ENCODE assay signal across 13 mouse cellular contexts in the genomic region with DNA sequence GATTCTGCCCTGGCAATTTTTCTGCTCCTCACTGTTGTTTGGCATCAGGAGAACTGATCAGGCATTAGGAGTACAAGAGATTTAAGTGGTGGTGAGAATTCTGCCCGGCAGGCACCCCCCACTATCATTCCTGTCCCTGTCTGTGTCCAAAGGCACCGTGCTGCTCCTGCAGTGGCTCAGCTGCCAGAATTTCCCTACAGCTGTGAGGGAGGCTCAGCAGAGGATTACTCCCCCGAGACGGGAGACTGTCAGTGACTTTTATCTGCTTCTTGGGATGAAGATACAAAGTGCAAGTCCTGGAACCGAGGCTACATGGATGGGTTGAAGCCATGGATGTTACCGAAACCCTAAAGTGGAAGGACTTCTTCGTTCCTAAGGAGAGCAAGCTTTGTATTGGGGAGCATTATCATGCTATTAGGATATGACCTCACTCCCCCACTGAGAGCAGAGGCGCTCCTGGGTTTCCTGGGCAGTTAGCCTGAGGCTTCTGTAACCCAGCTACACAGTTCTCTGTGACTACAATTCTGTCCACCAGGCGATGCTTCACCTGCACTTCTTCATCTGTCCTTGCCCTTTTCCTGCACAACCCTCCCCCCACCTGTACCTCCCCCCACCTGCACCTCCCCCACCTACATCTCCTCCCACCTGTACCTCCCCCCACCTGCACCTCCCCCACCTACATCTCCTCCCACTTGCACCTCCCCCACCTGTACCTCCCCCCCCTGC.
DNase-seq lines count a peak whose midpoint lies in the region; ATAC-seq lines count a peak whose summit lies in the region.
"Had no signal": no experiment of that assay in that cellular context is flagged by ENCODE, and none has a peak within 500 bp of the region (broad histone marks: within the 10 kb centered on the region; RNA-seq: fewer than 3 reads in every experiment).

No protein-coding gene starts in this region.

- H3K9ac ChIP-seq in hindbrain, embryonic 11.5 days (ENCODE audit: low read depth, low read length) = no peak overlapping the region
- H3K9ac ChIP-seq in forebrain, embryonic 14.5 days (ENCODE audit: low read length) = no peak overlapping the region
- H3K9ac ChIP-seq in midbrain, embryonic 16.5 days (ENCODE audit: low read depth, low read length) = no peak overlapping the region
- H3K9ac ChIP-seq in liver, embryonic 12.5 days = no peak overlapping the region
- H3K9ac ChIP-seq: liver, embryonic 15.5 days had no signal

- WGBS in hindbrain, embryonic 10.5 days = 3% methylated on average over 9 of the region's 9 CpGs
- WGBS in hindbrain, embryonic 11.5 days = 6% methylated on average over 9 of the region's 9 CpGs
- WGBS in forebrain, embryonic 14.5 days = 6% methylated on average over 9 of the region's 9 CpGs
- 1% methylated on average over 9 of the region's 9 CpGs for WGBS in midbrain, embryonic 16.5 days
- 9% methylated on average over 9 of the region's 9 CpGs for WGBS in liver, embryonic 12.5 days (ENCODE audit: insufficient replicate concordance)

- ATAC-seq in hindbrain, embryonic 11.5 days (ENCODE audit: low FRiP score) = no peak
- ATAC-seq in forebrain, embryonic 14.5 days = no peak
- ATAC-seq in midbrain, embryonic 16.5 days = no peak
- ATAC-seq in liver, embryonic 12.5 days = no peak
- ATAC-seq: intestine, embryonic 16.5 days had no signal

- H3K4me1 ChIP-seq in hindbrain, embryonic 10.5 days (replicated peaks) = peaks cover 38% of the 10 kb centered on the region
- H3K4me1 ChIP-seq in hindbrain, embryonic 11.5 days (replicated peaks; ENCODE audit: control insufficient read depth, insufficient read depth, low read length) = peaks cover 4% of the 10 kb centered on the region
- H3K4me1 ChIP-seq in forebrain, embryonic 14.5 days (ENCODE audit: control insufficient read depth, insufficient read depth, low read length) = peaks cover 21% of the 10 kb centered on the region
- H3K4me1 ChIP-seq in midbrain, embryonic 16.5 days (ENCODE audit: control insufficient read depth, insufficient read depth, low read length) = peaks cover 68% of the 10 kb centered on the region
- H3K4me1 ChIP-seq in liver, embryonic 12.5 days = no peaks in the 10 kb centered on the region
- H3K4me1 ChIP-seq: liver, embryonic 15.5 days had no signal

- H3K27ac ChIP-seq in hindbrain, embryonic 10.5 days = peak overlapping the region; percentile 13; the same call in 1 of the 2 replicates
- no peak overlapping the region for H3K27ac ChIP-seq in hindbrain, embryonic 11.5 days (ENCODE audit: low read depth, low read length)
- 0 out of 2 replicates have a peak overlapping the region, but pooled peaks have one; percentile 9 for H3K27ac ChIP-seq in forebrain, embryonic 14.5 days (ENCODE audit: low read depth, low read length)
- peak overlapping the region; percentile 81 for H3K27ac ChIP-seq in midbrain, embryonic 16.5 days (ENCODE audit: low read length)
- no peak overlapping the region for H3K27ac ChIP-seq in liver, embryonic 12.5 days
- H3K27ac ChIP-seq: liver, embryonic 15.5 days had no signal

- H3K9me3 ChIP-seq in hindbrain, embryonic 10.5 days = no peaks in the 10 kb centered on the region
- no peaks in the 10 kb centered on the region for H3K9me3 ChIP-seq in hindbrain, embryonic 11.5 days (ENCODE audit: control insufficient read depth, low read length)
- H3K9me3 ChIP-seq in forebrain, embryonic 14.5 days (replicated peaks; ENCODE audit: control insufficient read depth, low read length) = no peaks in the 10 kb centered on the region
- H3K9me3 ChIP-seq in midbrain, embryonic 16.5 days (replicated peaks; ENCODE audit: control insufficient read depth, low read length, poor library complexity, severe bottlenecking) = no peaks in the 10 kb centered on the region
- no peaks in the 10 kb centered on the region for H3K9me3 ChIP-seq in liver, embryonic 12.5 days (replicated peaks)
- H3K9me3 ChIP-seq: liver, embryonic 15.5 days had no signal

- DNase-seq in hindbrain, embryonic 10.5 days (ENCODE audit: low spot score) = no peak
- DNase-seq in hindbrain, embryonic 11.5 days (ENCODE audit: low spot score) = no peak
- peak; percentile 84 for DNase-seq in R1 (ENCODE audit: low read depth, low spot score)
- peak; percentile 17 for DNase-seq in forebrain, embryonic 14.5 days (ENCODE audit: low spot score)
- DNase-seq in testis, postnatal 14 days (ENCODE audit: low spot score) = no peak
- DNase-seq in layer of hippocampus, postnatal 25 days (ENCODE audit: extremely low spot score in 1 of 2, low spot score in 1 of 2) = no peak
- DNase-seq: adrenal gland, adult 8-10 months had no signal

- no peaks in the 10 kb centered on the region for H3K36me3 ChIP-seq in hindbrain, embryonic 10.5 days
- H3K36me3 ChIP-seq in hindbrain, embryonic 11.5 days (ENCODE audit: control insufficient read depth, insufficient read depth, low read length) = no peaks in the 10 kb centered on the region
- H3K36me3 ChIP-seq in forebrain, embryonic 14.5 days (ENCODE audit: control insufficient read depth, insufficient read depth, low read length) = no peaks in the 10 kb centered on the region
- no peaks in the 10 kb centered on the region for H3K36me3 ChIP-seq in midbrain, embryonic 16.5 days (ENCODE audit: control insufficient read depth, insufficient read depth, low read length)
- no peaks in the 10 kb centered on the region for H3K36me3 ChIP-seq in liver, embryonic 12.5 days
- H3K36me3 ChIP-seq: liver, embryonic 15.5 days had no signal

- no peaks in the 10 kb centered on the region for H3K27me3 ChIP-seq in hindbrain, embryonic 10.5 days (ENCODE audit: insufficient read depth, poor library complexity, severe bottlenecking)
- H3K27me3 ChIP-seq in hindbrain, embryonic 11.5 days (ENCODE audit: control insufficient read depth, insufficient read depth, low read length) = no peaks in the 10 kb centered on the region
- H3K27me3 ChIP-seq in forebrain, embryonic 14.5 days (replicated peaks; ENCODE audit: control insufficient read depth, insufficient read depth, low read length) = no peaks in the 10 kb centered on the region
- no peaks in the 10 kb centered on the region for H3K27me3 ChIP-seq in midbrain, embryonic 16.5 days (ENCODE audit: control insufficient read depth, insufficient read depth, low read depth, low read length)
- H3K27me3 ChIP-seq in liver, embryonic 12.5 days (replicated peaks) = peaks cover 13% of the 10 kb centered on the region; the same call in 1 of the 2 replicates
- H3K27me3 ChIP-seq: CH12.LX; liver, embryonic 15.5 days had no signal

- H3K4me3 ChIP-seq in hindbrain, embryonic 10.5 days = no peak overlapping the region
- no peak overlapping the region for H3K4me3 ChIP-seq in hindbrain, embryonic 11.5 days (ENCODE audit: low read depth, low read length)
- no peak overlapping the region for H3K4me3 ChIP-seq in forebrain, embryonic 14.5 days (ENCODE audit: low read depth, low read length)
- H3K4me3 ChIP-seq in midbrain, embryonic 16.5 days (ENCODE audit: low read depth, low read length) = no peak overlapping the region
- no peak overlapping the region for H3K4me3 ChIP-seq in liver, embryonic 12.5 days
- H3K4me3 ChIP-seq: liver, embryonic 15.5 days; myocyte had no signal

- H3K4me2 ChIP-seq in hindbrain, embryonic 11.5 days (replicated peaks; ENCODE audit: low read depth, low read length) = no peak overlapping the region
- no peak overlapping the region for H3K4me2 ChIP-seq in forebrain, embryonic 14.5 days (ENCODE audit: low read length)
- H3K4me2 ChIP-seq in midbrain, embryonic 16.5 days (ENCODE audit: low read length) = peak overlapping the region; percentile 20; the same call in 1 of the 2 replicates
- no peak overlapping the region for H3K4me2 ChIP-seq in liver, embryonic 12.5 days
- H3K4me2 ChIP-seq: liver, embryonic 15.5 days had no signal

Comparison
In these comparisons a context has a peak if more than half of its experiments do, and no peak if none do; other contexts are left out.
1. H3K27ac ChIP-seq: peak in hindbrain, embryonic 10.5 days (single experiment), forebrain, embryonic 14.5 days (single experiment) and midbrain, embryonic 16.5 days (single experiment); none in hindbrain, embryonic 11.5 days (single experiment) and liver, embryonic 12.5 days (single experiment).
2. DNase-seq: peak in R1 (single experiment) and forebrain, embryonic 14.5 days (single experiment); none in hindbrain, embryonic 10.5 days (single experiment), hindbrain, embryonic 11.5 days (single experiment), testis, postnatal 14 days (single experiment) and layer of hippocampus, postnatal 25 days (0 of 2).